Mouse (Mus musculus): ENCODE measurements around the gene Kif6. TPM values are rescaled to one million over a fixed set of nuclear protein-coding genes. Genes with fewer than 3 reads are reported as not detected.
A peak's percentile ranks its signal among the peaks of the same experiment; 100 is the strongest.

Kif6 gene
- polyA plus RNA-seq, 1 experiment from 2014 or later = 1.2 TPM

- H3K9ac ChIP-seq (ENCODE audit: low read length) = no peak overlapping the region
- H3K4me2 ChIP-seq (ENCODE audit: low read depth, low read length) = no peak overlapping the region
- H3K9me3 ChIP-seq (replicated peaks; ENCODE audit: control insufficient read depth, low read length) = no peaks in the 10 kb centered on the region
- WGBS = 78% methylated on average over 3 of the region's 3 CpGs
- no peak overlapping the region for H3K27ac ChIP-seq (ENCODE audit: low read length)
- ATAC-seq (ENCODE audit: insufficient read depth, low FRiP score) = no peak
- H3K27me3 ChIP-seq (ENCODE audit: control insufficient read depth, insufficient read depth, low read length) = no peaks in the 10 kb centered on the region
- H3K36me3 ChIP-seq (ENCODE audit: control insufficient read depth, insufficient read depth, low read length) = no peaks in the 10 kb centered on the region
- no peaks in the 10 kb centered on the region for H3K4me1 ChIP-seq (ENCODE audit: control insufficient read depth, insufficient read depth, low read length)
- H3K4me3 ChIP-seq (replicated peaks; ENCODE audit: low read length) = no peak overlapping the region
Observed at GRCm38 (mm10) chr17:49796116-49796515, 181.2 kb downstream of the Kif6 start.

GRCm38 (mm10) chr17:49799168-49799567 lies 184.2 kb downstream of the Kif6 start:
- Histone ChIP-seq H3K4me1 (ENCODE audit: control insufficient read depth, insufficient read depth, low read length) (no peaks in the 10 kb centered on the region), H3K9me3 (replicated peaks; ENCODE audit: control insufficient read depth, low read length) (no peaks in the 10 kb centered on the region), H3K36me3 (ENCODE audit: control insufficient read depth, insufficient read depth, low read length) (no peaks in the 10 kb centered on the region), H3K4me3 (replicated peaks; ENCODE audit: low read length) (no peak overlapping the region), H3K27ac (ENCODE audit: low read length) (no peak overlapping the region), H3K27me3 (ENCODE audit: control insufficient read depth, insufficient read depth, low read length) (no peaks in the 10 kb centered on the region), H3K9ac (ENCODE audit: low read length) (no peak overlapping the region), H3K4me2 (ENCODE audit: low read depth, low read length) (no peak overlapping the region)
- 0 out of 2 replicates have a peak, but pooled peaks have one; percentile 21 for ATAC-seq (ENCODE audit: insufficient read depth, low FRiP score)
- 68% methylated on average over 5 of the region's 5 CpGs for WGBS

- H3K9ac ChIP-seq (ENCODE audit: low read length) = no peak overlapping the region
- no peak overlapping the region for H3K4me3 ChIP-seq (replicated peaks; ENCODE audit: low read length)
- no peaks in the 10 kb centered on the region for H3K4me1 ChIP-seq (ENCODE audit: control insufficient read depth, insufficient read depth, low read length)
- no peaks in the 10 kb centered on the region for H3K9me3 ChIP-seq (replicated peaks; ENCODE audit: control insufficient read depth, low read length)
- no peak for ATAC-seq (ENCODE audit: insufficient read depth, low FRiP score)
- no peaks in the 10 kb centered on the region for H3K36me3 ChIP-seq (ENCODE audit: control insufficient read depth, insufficient read depth, low read length)
- H3K27me3 ChIP-seq (ENCODE audit: control insufficient read depth, insufficient read depth, low read length) = no peaks in the 10 kb centered on the region
- no peak overlapping the region for H3K27ac ChIP-seq (ENCODE audit: low read length)
- WGBS = 57% methylated on average over 2 of the region's 2 CpGs
- H3K4me2 ChIP-seq (ENCODE audit: low read depth, low read length) = no peak overlapping the region
Observed at GRCm38 (mm10) chr17:49800157-49800556, 185.2 kb downstream of the Kif6 start.

GRCm38 (mm10) chr17:49807461-49807860 lies 192.5 kb downstream of the Kif6 start:
- Histone ChIP-seq H3K9ac (ENCODE audit: low read length) (no peak overlapping the region), H3K27ac (ENCODE audit: low read length) (no peak overlapping the region), H3K4me3 (replicated peaks; ENCODE audit: low read length) (no peak overlapping the region), H3K4me1 (ENCODE audit: control insufficient read depth, insufficient read depth, low read length) (no peaks in the 10 kb centered on the region), H3K27me3 (ENCODE audit: control insufficient read depth, insufficient read depth, low read length) (no peaks in the 10 kb centered on the region), H3K9me3 (replicated peaks; ENCODE audit: control insufficient read depth, low read length) (no peaks in the 10 kb centered on the region), H3K4me2 (ENCODE audit: low read depth, low read length) (no peak overlapping the region), H3K36me3 (ENCODE audit: control insufficient read depth, insufficient read depth, low read length) (no peaks in the 10 kb centered on the region)
- 88% methylated on average over 4 of the region's 4 CpGs for WGBS
- no peak for ATAC-seq (ENCODE audit: insufficient read depth, low FRiP score)

GRCm38 (mm10) chr17:49808712-49809343 lies 193.9 kb downstream of the Kif6 start:
- Histone ChIP-seq H3K36me3 (ENCODE audit: control insufficient read depth, insufficient read depth, low read length) (no peaks in the 10 kb centered on the region), H3K27ac (ENCODE audit: low read length) (no peak overlapping the region), H3K9ac (ENCODE audit: low read length) (no peak overlapping the region), H3K27me3 (ENCODE audit: control insufficient read depth, insufficient read depth, low read length) (no peaks in the 10 kb centered on the region), H3K4me3 (replicated peaks; ENCODE audit: low read length) (no peak overlapping the region), H3K9me3 (replicated peaks; ENCODE audit: control insufficient read depth, low read length) (no peaks in the 10 kb centered on the region), H3K4me2 (ENCODE audit: low read depth, low read length) (no peak overlapping the region), H3K4me1 (ENCODE audit: control insufficient read depth, insufficient read depth, low read length) (no peaks in the 10 kb centered on the region)
- WGBS = 60% methylated on average over 6 of the region's 6 CpGs
- no peak for ATAC-seq (ENCODE audit: insufficient read depth, low FRiP score)

- Histone ChIP-seq H3K4me3 (replicated peaks; ENCODE audit: low read length) (no peak overlapping the region), H3K9me3 (replicated peaks; ENCODE audit: control insufficient read depth, low read length) (no peaks in the 10 kb centered on the region), H3K27me3 (ENCODE audit: control insufficient read depth, insufficient read depth, low read length) (no peaks in the 10 kb centered on the region), H3K4me2 (ENCODE audit: low read depth, low read length) (no peak overlapping the region), H3K4me1 (ENCODE audit: control insufficient read depth, insufficient read depth, low read length) (no peaks in the 10 kb centered on the region), H3K9ac (ENCODE audit: low read length) (no peak overlapping the region), H3K27ac (ENCODE audit: low read length) (no peak overlapping the region), H3K36me3 (ENCODE audit: control insufficient read depth, insufficient read depth, low read length) (no peaks in the 10 kb centered on the region)
- WGBS = 87% methylated on average over 5 of the region's 5 CpGs
- no peak for ATAC-seq (ENCODE audit: insufficient read depth, low FRiP score)
Observed at GRCm38 (mm10) chr17:49813893-49814640, 199.1 kb downstream of the Kif6 start.

- H3K27me3 ChIP-seq (ENCODE audit: control insufficient read depth, insufficient read depth, low read length) = no peaks in the 10 kb centered on the region
- no peak for ATAC-seq (ENCODE audit: insufficient read depth, low FRiP score)
- 46% methylated on average over 5 of the region's 5 CpGs for WGBS
- no peak overlapping the region for H3K27ac ChIP-seq (ENCODE audit: low read length)
- no peaks in the 10 kb centered on the region for H3K4me1 ChIP-seq (ENCODE audit: control insufficient read depth, insufficient read depth, low read length)
- H3K9ac ChIP-seq (ENCODE audit: low read length) = no peak overlapping the region
- H3K9me3 ChIP-seq (replicated peaks; ENCODE audit: control insufficient read depth, low read length) = no peaks in the 10 kb centered on the region
- H3K36me3 ChIP-seq (ENCODE audit: control insufficient read depth, insufficient read depth, low read length) = no peaks in the 10 kb centered on the region
- no peak overlapping the region for H3K4me3 ChIP-seq (replicated peaks; ENCODE audit: low read length)
- H3K4me2 ChIP-seq (ENCODE audit: low read depth, low read length) = no peak overlapping the region
Observed at GRCm38 (mm10) chr17:49816067-49816565, 201.2 kb downstream of the Kif6 start.

- no peak for ATAC-seq (ENCODE audit: insufficient read depth, low FRiP score)
- H3K4me2 ChIP-seq (ENCODE audit: low read depth, low read length) = no peak overlapping the region
- no peak overlapping the region for H3K27ac ChIP-seq (ENCODE audit: low read length)
- no peaks in the 10 kb centered on the region for H3K36me3 ChIP-seq (ENCODE audit: control insufficient read depth, insufficient read depth, low read length)
- no peaks in the 10 kb centered on the region for H3K9me3 ChIP-seq (replicated peaks; ENCODE audit: control insufficient read depth, low read length)
- 57% methylated on average over 5 of the region's 5 CpGs for WGBS
- H3K4me3 ChIP-seq (replicated peaks; ENCODE audit: low read length) = no peak overlapping the region
- H3K27me3 ChIP-seq (ENCODE audit: control insufficient read depth, insufficient read depth, low read length) = no peaks in the 10 kb centered on the region
- H3K4me1 ChIP-seq (ENCODE audit: control insufficient read depth, insufficient read depth, low read length) = no peaks in the 10 kb centered on the region
- no peak overlapping the region for H3K9ac ChIP-seq (ENCODE audit: low read length)
Observed at GRCm38 (mm10) chr17:49816703-49817102, 201.8 kb downstream of the Kif6 start.

- ATAC-seq (ENCODE audit: insufficient read depth, low FRiP score) = no peak
- no peaks in the 10 kb centered on the region for H3K27me3 ChIP-seq (ENCODE audit: control insufficient read depth, insufficient read depth, low read length)
- no peaks in the 10 kb centered on the region for H3K9me3 ChIP-seq (replicated peaks; ENCODE audit: control insufficient read depth, low read length)
- H3K9ac ChIP-seq (ENCODE audit: low read length) = no peak overlapping the region
- H3K4me3 ChIP-seq (replicated peaks; ENCODE audit: low read length) = no peak overlapping the region
- no peaks in the 10 kb centered on the region for H3K4me1 ChIP-seq (ENCODE audit: control insufficient read depth, insufficient read depth, low read length)
- no peaks in the 10 kb centered on the region for H3K36me3 ChIP-seq (ENCODE audit: control insufficient read depth, insufficient read depth, low read length)
- no peak overlapping the region for H3K4me2 ChIP-seq (ENCODE audit: low read depth, low read length)
- H3K27ac ChIP-seq (ENCODE audit: low read length) = no peak overlapping the region
- 80% methylated on average over 4 of the region's 4 CpGs for WGBS
Observed at GRCm38 (mm10) chr17:49820203-49820602, 205.3 kb downstream of the Kif6 start.
